Mouse (Mus musculus): Measurements from ENCODE around the gene Stat4.

DNA sequence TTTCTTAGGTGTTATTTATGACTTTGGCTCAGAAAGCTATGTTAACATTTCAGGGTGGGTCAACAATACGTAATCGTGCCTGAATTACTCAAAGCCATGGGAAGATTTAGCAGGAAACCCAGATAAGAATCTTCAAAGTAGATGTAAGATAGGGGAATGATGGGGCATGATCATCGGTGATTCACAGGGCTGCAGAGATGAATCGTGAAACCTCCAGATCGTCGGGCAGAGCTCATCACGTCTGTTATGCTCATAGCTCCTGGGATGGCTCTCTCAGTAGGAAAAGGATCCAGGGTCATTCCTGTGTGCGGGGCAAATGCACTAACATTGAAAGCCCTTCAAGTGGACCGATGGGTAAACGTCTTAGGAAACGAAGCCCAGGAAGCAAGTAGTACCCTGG, 120.3 kb downstream of the Stat4 start:
- TF ChIP-seq CTCF (IDR thresholded peaks at IDR 0.05; ENCODE audit: extremely low read depth, insufficient read depth, insufficient read length, insufficient replicate concordance) (no peak), POLR2A (IDR thresholded peaks at IDR 0.05; ENCODE audit: low read depth, low read length) (no peak)
